Mouse (Mus musculus): ENCODE data around the gene Foxp1. TPM values are rescaled to one million over a fixed set of nuclear protein-coding genes. Genes with fewer than 3 reads are reported as not detected.

The Foxp1 gene
- polyA plus RNA-seq, 1 experiment: 73.4 TPM

DNA sequence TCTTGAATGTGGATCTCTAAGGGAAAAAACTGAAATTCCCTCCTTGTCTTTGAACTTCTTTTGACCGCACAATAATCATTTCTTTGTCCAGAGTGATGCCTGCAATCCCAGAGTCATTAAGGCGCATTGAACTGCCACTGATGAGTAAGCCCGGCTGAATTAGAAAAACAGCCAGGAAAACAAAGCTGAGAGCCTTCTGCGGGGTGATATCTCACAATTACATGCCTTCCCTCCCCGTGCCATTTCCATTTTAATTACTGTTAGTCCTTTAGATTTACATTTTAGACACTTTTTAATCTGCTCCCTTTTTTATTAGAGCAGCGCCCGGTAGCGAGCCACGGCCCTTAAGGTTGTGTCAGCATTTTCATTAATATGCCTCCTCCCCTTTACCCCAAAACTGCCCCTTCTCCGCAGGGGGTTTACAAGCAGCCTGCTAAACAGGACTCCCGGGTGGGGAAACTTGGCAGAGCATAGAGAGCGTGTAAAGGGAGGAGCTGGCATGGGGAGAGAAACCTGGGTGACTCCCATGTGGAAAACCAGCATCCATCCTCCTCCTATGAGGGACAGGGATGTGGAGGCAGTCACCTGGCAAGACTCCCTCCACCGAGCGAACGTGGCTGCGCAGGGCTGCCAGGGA, 508.5 kb downstream of the Foxp1 start:
- no peak overlapping the region for H3K27ac ChIP-seq (ENCODE audit: insufficient read depth, low read depth, low read length)
- H3K4me3 ChIP-seq (ENCODE audit: insufficient read depth, low read length): no peak overlapping the region
- TF ChIP-seq POLR2A (IDR thresholded peaks at IDR 0.05; ENCODE audit: borderline replicate concordance, low read depth, low read length) (no peak), CTCF (IDR thresholded peaks at IDR 0.05; ENCODE audit: low read depth, low read length) (no peak)
- no peaks in the 10 kb centered on the region for H3K4me1 ChIP-seq (ENCODE audit: control insufficient read depth, insufficient read depth, low read length)

GRCm38 (mm10) chr6:99013119-99013865, 509.2 kb downstream of the Foxp1 start:
- Histone ChIP-seq H3K27ac (ENCODE audit: insufficient read depth, low read depth, low read length) (no peak overlapping the region), H3K4me3 (ENCODE audit: insufficient read depth, low read length) (no peak overlapping the region), H3K4me1 (ENCODE audit: control insufficient read depth, insufficient read depth, low read length) (no peaks in the 10 kb centered on the region)
- TF ChIP-seq CTCF (IDR thresholded peaks at IDR 0.05; ENCODE audit: low read depth, low read length) (no peak), POLR2A (IDR thresholded peaks at IDR 0.05; ENCODE audit: borderline replicate concordance, low read depth, low read length) (no peak)

DNA sequence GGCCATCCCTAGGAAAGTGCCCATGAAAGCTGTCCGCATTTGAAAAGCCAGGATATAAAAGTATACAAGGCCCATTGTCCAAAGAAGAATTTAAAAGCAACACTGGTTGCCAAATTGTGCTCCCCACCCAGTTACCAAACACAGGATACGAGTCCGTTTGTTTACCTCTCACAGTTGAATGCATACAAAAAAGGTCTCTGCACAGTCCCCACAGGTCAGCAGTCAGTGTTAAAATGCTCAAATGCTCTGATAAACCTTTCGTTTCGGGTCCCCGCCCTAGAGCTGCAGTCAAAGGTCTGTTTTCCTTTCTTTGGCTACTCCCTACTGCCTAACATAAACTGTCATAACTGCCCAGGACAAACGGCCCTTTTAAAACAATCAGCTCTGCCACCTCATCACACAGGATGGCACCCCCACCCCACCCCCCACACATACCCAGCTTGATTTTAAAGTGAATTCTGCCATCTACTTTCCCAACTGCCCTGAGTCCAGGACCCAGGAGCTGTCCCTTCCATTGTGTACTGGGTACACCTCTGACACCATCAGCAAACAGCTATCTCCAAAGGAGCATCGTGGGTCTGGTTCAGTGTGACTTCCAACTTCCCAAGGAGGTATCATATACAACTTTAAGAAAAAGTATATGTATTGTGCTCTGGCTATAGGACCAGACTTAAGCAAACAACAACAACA, 510.5 kb downstream of the Foxp1 start:
- Histone ChIP-seq H3K4me3 (ENCODE audit: insufficient read depth, low read length) (no peak overlapping the region), H3K4me1 (ENCODE audit: control insufficient read depth, insufficient read depth, low read length) (peaks cover 9% of the 10 kb centered on the region), H3K27ac (ENCODE audit: insufficient read depth, low read depth, low read length) (no peak overlapping the region)
- TF ChIP-seq POLR2A (IDR thresholded peaks at IDR 0.05; ENCODE audit: borderline replicate concordance, low read depth, low read length): no peak
- TF ChIP-seq CTCF (IDR thresholded peaks at IDR 0.05; ENCODE audit: low read depth, low read length): no peak

DNA sequence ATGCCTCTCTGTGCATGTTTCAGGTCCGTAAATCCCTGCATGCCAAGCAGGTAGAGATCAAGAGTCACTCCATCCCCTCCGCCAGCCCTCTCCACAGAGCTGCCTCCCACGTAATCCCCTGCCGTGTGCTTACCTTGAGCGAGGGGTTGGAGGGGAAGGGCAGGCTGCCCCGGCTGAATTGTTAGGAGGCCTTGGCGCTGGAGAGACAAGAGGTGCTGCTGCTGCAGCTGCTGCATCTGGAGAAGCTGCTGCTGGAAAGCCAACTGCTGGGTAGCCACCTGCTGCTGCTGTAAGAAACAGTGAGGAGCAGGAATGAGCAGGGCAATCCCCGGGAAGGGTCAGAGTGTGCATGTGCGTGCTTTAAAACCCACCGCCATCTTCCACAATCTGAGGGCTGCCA, 512.8 kb downstream of the Foxp1 start:
- TF ChIP-seq CTCF (IDR thresholded peaks at IDR 0.05; ENCODE audit: low read depth, low read length) (no peak), POLR2A (IDR thresholded peaks at IDR 0.05; ENCODE audit: borderline replicate concordance, low read depth, low read length) (no peak)
- H3K27ac ChIP-seq (ENCODE audit: insufficient read depth, low read depth, low read length): no peak overlapping the region
- peaks cover 9% of the 10 kb centered on the region for H3K4me1 ChIP-seq (ENCODE audit: control insufficient read depth, insufficient read depth, low read length)
- H3K4me3 ChIP-seq (ENCODE audit: insufficient read depth, low read length): no peak overlapping the region

- Histone ChIP-seq H3K27ac (ENCODE audit: insufficient read depth, low read depth, low read length) (no peak overlapping the region), H3K4me1 (ENCODE audit: control insufficient read depth, insufficient read depth, low read length) (peaks cover 9% of the 10 kb centered on the region), H3K4me3 (ENCODE audit: insufficient read depth, low read length) (no peak overlapping the region)
- TF ChIP-seq CTCF (IDR thresholded peaks at IDR 0.05; ENCODE audit: low read depth, low read length) (no peak), POLR2A (IDR thresholded peaks at IDR 0.05; ENCODE audit: borderline replicate concordance, low read depth, low read length) (no peak)
These were observed 514.0 kb downstream of the Foxp1 start for GRCm38 (mm10) chr6:99008565-99008964.

- no peak overlapping the region for H3K4me3 ChIP-seq (ENCODE audit: insufficient read depth, low read length)
- peak overlapping the region; percentile 22; the same call in 1 of the 2 replicates for H3K27ac ChIP-seq (ENCODE audit: insufficient read depth, low read depth, low read length)
- TF ChIP-seq POLR2A (IDR thresholded peaks at IDR 0.05; ENCODE audit: borderline replicate concordance, low read depth, low read length) (no peak), CTCF (IDR thresholded peaks at IDR 0.05; ENCODE audit: low read depth, low read length) (no peak)
These were observed 515.0 kb downstream of the Foxp1 start for GRCm38 (mm10) chr6:99007542-99007941.

GRCm38 (mm10) chr6:99004255-99004997, 518.1 kb downstream of the Foxp1 start:
- Histone ChIP-seq H3K4me3 (ENCODE audit: insufficient read depth, low read length) (no peak overlapping the region), H3K4me1 (ENCODE audit: control insufficient read depth, insufficient read depth, low read length) (peaks cover 28% of the 10 kb centered on the region), H3K27ac (ENCODE audit: insufficient read depth, low read depth, low read length) (no peak overlapping the region)
- no peak for TF ChIP-seq CTCF (IDR thresholded peaks at IDR 0.05; ENCODE audit: low read depth, low read length)
- no peak for TF ChIP-seq POLR2A (IDR thresholded peaks at IDR 0.05; ENCODE audit: borderline replicate concordance, low read depth, low read length)

More at GRCm38 (mm10) chr6:99007542-99007941, 515.0 kb downstream of the Foxp1 start:
- peaks cover 9% of the 10 kb centered on the region for H3K4me1 ChIP-seq (ENCODE audit: control insufficient read depth, insufficient read depth, low read length)

- Histone ChIP-seq H3K4me3 (ENCODE audit: insufficient read depth, low read length) (no peak overlapping the region), H3K4me1 (ENCODE audit: control insufficient read depth, insufficient read depth, low read length) (peaks cover 38% of the 10 kb centered on the region), H3K27ac (ENCODE audit: insufficient read depth, low read depth, low read length) (no peak overlapping the region)
- TF ChIP-seq CTCF (IDR thresholded peaks at IDR 0.05; ENCODE audit: low read depth, low read length) (no peak), POLR2A (IDR thresholded peaks at IDR 0.05; ENCODE audit: borderline replicate concordance, low read depth, low read length) (no peak)
These were observed 519.3 kb downstream of the Foxp1 start for GRCm38 (mm10) chr6:99003108-99003709.

- TF ChIP-seq POLR2A (IDR thresholded peaks at IDR 0.05; ENCODE audit: borderline replicate concordance, low read depth, low read length) (no peak), CTCF (IDR thresholded peaks at IDR 0.05; ENCODE audit: low read depth, low read length) (no peak)
- H3K4me1 ChIP-seq (ENCODE audit: control insufficient read depth, insufficient read depth, low read length): peaks cover 41% of the 10 kb centered on the region
- no peak overlapping the region for H3K27ac ChIP-seq (ENCODE audit: insufficient read depth, low read depth, low read length)
- H3K4me3 ChIP-seq (ENCODE audit: insufficient read depth, low read length): no peak overlapping the region
These were observed 520.9 kb downstream of the Foxp1 start for GRCm38 (mm10) chr6:99001637-99002036.
